Mouse (Mus musculus) erythroid progenitor cell, adult 5-6 weeks (primary cell): ENCODE results near the gene Itprid2. TPM values are rescaled to one million over a fixed set of nuclear protein-coding genes. Genes with fewer than 3 reads are reported as not detected.
"Not testable (repeated sequence)": the region's sequence is repeated elsewhere in the genome, so short reads cannot be mapped to it uniquely, and the experiment has no call there.

ENCODE experiments used
- ATAC-seq: replicated peaks from 2 replicates; pipeline ENCODE4 v1.8.0; 2016; ENCODE audit warnings: moderate number of reproducible peaks, mild to moderate bottlenecking, moderate TSS enrichment, inconsistent platforms; ENCODE audit not compliant: poor library complexity, low FRiP score, severe bottlenecking
- total RNA-seq, 2 experiments: library from RNA; stranded (forward) in 1 of 2; stranded (reverse) in 1 of 2; fragments of 150-400 nt in 1 of 2; fragments of 186-747, 209-891 nt in 1 of 2; gene quantifications; 2 replicates each; pipeline versions ENCODE4 v1.2.3 to v1.2.4; 2015 to 2017; ENCODE audit warnings: low replicate concordance in 2 of 2

Itprid2 gene
- 3.6 and 8.8 TPM in 2 replicates for total RNA-seq (2015; ENCODE audit: low replicate concordance)
- total RNA-seq (2017; ENCODE audit: low replicate concordance), result 2.7 and 4.3 TPM in 2 replicates

- peak; percentile 98 for ATAC-seq
Measured at GRCm38 (mm10) chr2:79634528-79635400, at the start of gene Itprid2. TSS of gene Itprid2 (plus strand) at chr2:79635352.

- no peak for ATAC-seq
Measured at GRCm38 (mm10) chr2:79596177-79596576, 39.0 kb upstream of the Itprid2 start.

- no peak for ATAC-seq
Measured at GRCm38 (mm10) chr2:79597090-79597489, 38.1 kb upstream of the Itprid2 start.

GRCm38 (mm10) chr2:79601109-79601508 is 34.0 kb upstream of the Itprid2 start:
- not testable (repeated sequence) for ATAC-seq

GRCm38 (mm10) chr2:79601691-79602116 is 33.4 kb upstream of the Itprid2 start:
- no peak for ATAC-seq

GRCm38 (mm10) chr2:79602306-79602705 is 32.8 kb upstream of the Itprid2 start:
- no peak for ATAC-seq

GRCm38 (mm10) chr2:79603363-79603762 is 31.8 kb upstream of the Itprid2 start:
- no peak for ATAC-seq

GRCm38 (mm10) chr2:79606033-79606432 is 29.1 kb upstream of the Itprid2 start:
- no peak for ATAC-seq

- ATAC-seq, result no peak
Measured at GRCm38 (mm10) chr2:79607181-79607580, 28.0 kb upstream of the Itprid2 start.

- ATAC-seq, result no peak
Measured at GRCm38 (mm10) chr2:79608301-79609074, 26.7 kb upstream of the Itprid2 start.

- ATAC-seq, result no peak
Measured at GRCm38 (mm10) chr2:79610894-79611293, 24.3 kb upstream of the Itprid2 start.

GRCm38 (mm10) chr2:79618145-79618544 is 17.0 kb upstream of the Itprid2 start:
- no peak for ATAC-seq

GRCm38 (mm10) chr2:79618614-79619568 is 16.3 kb upstream of the Itprid2 start:
- ATAC-seq, result no peak

GRCm38 (mm10) chr2:79623256-79623655 is 11.9 kb upstream of the Itprid2 start:
- no peak for ATAC-seq

- ATAC-seq, result no peak
Measured at GRCm38 (mm10) chr2:79627624-79628023, 7.5 kb upstream of the Itprid2 start.

- no peak for ATAC-seq
Measured at GRCm38 (mm10) chr2:79630231-79630630, 4.9 kb upstream of the Itprid2 start.

GRCm38 (mm10) chr2:79635426-79636291 is 507 bp downstream of the Itprid2 start:
- peak; percentile 48 for ATAC-seq

- no peak for ATAC-seq
Measured at GRCm38 (mm10) chr2:79638924-79639323, 3.8 kb downstream of the Itprid2 start.

GRCm38 (mm10) chr2:79646237-79646688 is 11.1 kb downstream of the Itprid2 start:
- peak; percentile 75 for ATAC-seq
